Mouse (Mus musculus): ENCODE results near the gene Phactr3. TPM values are rescaled to one million over a fixed set of nuclear protein-coding genes. Genes with fewer than 3 reads are reported as not detected.

The Phactr3 gene
- polyA plus RNA-seq, 1 experiment from 2014 or later: 56.4 TPM

GRCm38 (mm10) chr2:178130536-178130935 is 11.8 kb downstream of the Phactr3 start:
- no peaks in the 10 kb centered on the region for H3K4me1 ChIP-seq (ENCODE audit: control insufficient read depth, insufficient read depth, low read length)
- no peak overlapping the region for H3K4me3 ChIP-seq (ENCODE audit: low read depth, low read length)
- no peaks in the 10 kb centered on the region for H3K27me3 ChIP-seq (replicated peaks; ENCODE audit: control insufficient read depth, insufficient read depth, low read length)
- DNase-seq (ENCODE audit: low spot score): no peak
- H3K36me3 ChIP-seq (ENCODE audit: control insufficient read depth, insufficient read depth, low read length): no peaks in the 10 kb centered on the region
- H3K9ac ChIP-seq (ENCODE audit: low read length): no peak overlapping the region
- WGBS: 87% methylated on average over 5 of the region's 5 CpGs
- H3K27ac ChIP-seq (ENCODE audit: low read depth, low read length): no peak overlapping the region
- no peak overlapping the region for H3K4me2 ChIP-seq (ENCODE audit: low read length)
- ATAC-seq: no peak
- no peaks in the 10 kb centered on the region for H3K9me3 ChIP-seq (replicated peaks; ENCODE audit: control insufficient read depth, low read length)

- no peak overlapping the region for H3K4me3 ChIP-seq (ENCODE audit: low read depth, low read length)
- 74% methylated on average over 5 of the region's 5 CpGs for WGBS
Observed at GRCm38 (mm10) chr2:178131011-178131410, 12.2 kb downstream of the Phactr3 start.

GRCm38 (mm10) chr2:178131606-178132365 is 13.0 kb downstream of the Phactr3 start:
- H3K36me3 ChIP-seq (ENCODE audit: control insufficient read depth, insufficient read depth, low read length): no peaks in the 10 kb centered on the region
- ATAC-seq (no peak), DNase-seq (ENCODE audit: low spot score) (no peak)
- H3K4me3 ChIP-seq (ENCODE audit: low read depth, low read length): no peak overlapping the region
- H3K9me3 ChIP-seq (replicated peaks; ENCODE audit: control insufficient read depth, low read length): no peaks in the 10 kb centered on the region
- no peaks in the 10 kb centered on the region for H3K27me3 ChIP-seq (replicated peaks; ENCODE audit: control insufficient read depth, insufficient read depth, low read length)
- no peak overlapping the region for H3K9ac ChIP-seq (ENCODE audit: low read length)
- no peaks in the 10 kb centered on the region for H3K4me1 ChIP-seq (ENCODE audit: control insufficient read depth, insufficient read depth, low read length)
- H3K27ac ChIP-seq (ENCODE audit: low read depth, low read length): no peak overlapping the region
- WGBS: 85% methylated on average over 5 of the region's 5 CpGs
- H3K4me2 ChIP-seq (ENCODE audit: low read length): no peak overlapping the region

More at GRCm38 (mm10) chr2:178131011-178131410, 12.2 kb downstream of the Phactr3 start:
- Histone ChIP-seq H3K27ac (ENCODE audit: low read depth, low read length) (no peak overlapping the region), H3K9ac (ENCODE audit: low read length) (no peak overlapping the region), H3K36me3 (ENCODE audit: control insufficient read depth, insufficient read depth, low read length) (no peaks in the 10 kb centered on the region), H3K4me2 (ENCODE audit: low read length) (no peak overlapping the region), H3K9me3 (replicated peaks; ENCODE audit: control insufficient read depth, low read length) (no peaks in the 10 kb centered on the region), H3K4me1 (ENCODE audit: control insufficient read depth, insufficient read depth, low read length) (no peaks in the 10 kb centered on the region), H3K27me3 (replicated peaks; ENCODE audit: control insufficient read depth, insufficient read depth, low read length) (no peaks in the 10 kb centered on the region)
- ATAC-seq: no peak
- DNase-seq (ENCODE audit: low spot score): no peak

- Histone ChIP-seq H3K9me3 (replicated peaks; ENCODE audit: control insufficient read depth, low read length) (no peaks in the 10 kb centered on the region), H3K9ac (ENCODE audit: low read length) (no peak overlapping the region), H3K4me1 (ENCODE audit: control insufficient read depth, insufficient read depth, low read length) (no peaks in the 10 kb centered on the region), H3K4me3 (ENCODE audit: low read depth, low read length) (no peak overlapping the region), H3K27ac (ENCODE audit: low read depth, low read length) (no peak overlapping the region), H3K4me2 (ENCODE audit: low read length) (no peak overlapping the region), H3K36me3 (ENCODE audit: control insufficient read depth, insufficient read depth, low read length) (no peaks in the 10 kb centered on the region), H3K27me3 (replicated peaks; ENCODE audit: control insufficient read depth, insufficient read depth, low read length) (no peaks in the 10 kb centered on the region)
- 42% methylated on average over 4 of the region's 4 CpGs for WGBS
- ATAC-seq (no peak), DNase-seq (ENCODE audit: low spot score) (no peak)
Observed at GRCm38 (mm10) chr2:178135713-178136112, 16.9 kb downstream of the Phactr3 start.

GRCm38 (mm10) chr2:178137518-178137917 is 18.7 kb downstream of the Phactr3 start:
- Histone ChIP-seq H3K36me3 (ENCODE audit: control insufficient read depth, insufficient read depth, low read length) (no peaks in the 10 kb centered on the region), H3K4me3 (ENCODE audit: low read depth, low read length) (no peak overlapping the region), H3K4me2 (ENCODE audit: low read length) (no peak overlapping the region), H3K4me1 (ENCODE audit: control insufficient read depth, insufficient read depth, low read length) (no peaks in the 10 kb centered on the region), H3K27me3 (replicated peaks; ENCODE audit: control insufficient read depth, insufficient read depth, low read length) (no peaks in the 10 kb centered on the region), H3K9me3 (replicated peaks; ENCODE audit: control insufficient read depth, low read length) (no peaks in the 10 kb centered on the region), H3K9ac (ENCODE audit: low read length) (no peak overlapping the region), H3K27ac (ENCODE audit: low read depth, low read length) (no peak overlapping the region)
- DNase-seq (ENCODE audit: low spot score) (peak; percentile 79), ATAC-seq (no peak)
- WGBS: 9% methylated on average over 3 of the region's 3 CpGs

- Histone ChIP-seq H3K9me3 (replicated peaks; ENCODE audit: control insufficient read depth, low read length) (no peaks in the 10 kb centered on the region), H3K4me1 (ENCODE audit: control insufficient read depth, insufficient read depth, low read length) (peaks cover 16% of the 10 kb centered on the region; the same call in 1 of the 2 replicates), H3K27ac (ENCODE audit: low read depth, low read length) (peak overlapping the region; percentile 71; the same call in 1 of the 2 replicates), H3K9ac (ENCODE audit: low read length) (peak overlapping the region; percentile 92; the same call in 1 of the 2 replicates), H3K4me3 (ENCODE audit: low read depth, low read length) (peak overlapping the region; percentile 65), H3K4me2 (ENCODE audit: low read length) (peak overlapping the region; percentile 84), H3K27me3 (replicated peaks; ENCODE audit: control insufficient read depth, insufficient read depth, low read length) (no peaks in the 10 kb centered on the region), H3K36me3 (ENCODE audit: control insufficient read depth, insufficient read depth, low read length) (no peaks in the 10 kb centered on the region)
- ATAC-seq: peak; percentile 78
- DNase-seq (ENCODE audit: low spot score): peak; percentile 94
- WGBS: under 1% methylated on average over 10 of the region's 10 CpGs
Observed at GRCm38 (mm10) chr2:178141489-178141922, 22.7 kb downstream of the Phactr3 start.

- peak overlapping the region; percentile 65 for H3K4me3 ChIP-seq (ENCODE audit: low read depth, low read length)
- H3K36me3 ChIP-seq (ENCODE audit: control insufficient read depth, insufficient read depth, low read length): no peaks in the 10 kb centered on the region
- 9% methylated on average over 40 of the region's 42 CpGs for WGBS
- H3K9me3 ChIP-seq (replicated peaks; ENCODE audit: control insufficient read depth, low read length): no peaks in the 10 kb centered on the region
- H3K4me2 ChIP-seq (ENCODE audit: low read length): peak overlapping the region; percentile 84
- ATAC-seq: peak; percentile 33
- peak overlapping the region; percentile 71 for H3K27ac ChIP-seq (ENCODE audit: low read depth, low read length)
- peaks cover 16% of the 10 kb centered on the region; the same call in 1 of the 2 replicates for H3K4me1 ChIP-seq (ENCODE audit: control insufficient read depth, insufficient read depth, low read length)
- peak overlapping the region; percentile 92 for H3K9ac ChIP-seq (ENCODE audit: low read length)
- H3K27me3 ChIP-seq (replicated peaks; ENCODE audit: control insufficient read depth, insufficient read depth, low read length): no peaks in the 10 kb centered on the region
- DNase-seq (ENCODE audit: low spot score): peak; percentile 37
Observed at GRCm38 (mm10) chr2:178142291-178143023, 23.7 kb downstream of the Phactr3 start.

- peak; percentile 9; the same call in 1 of the 2 replicates for ATAC-seq
- Histone ChIP-seq H3K36me3 (ENCODE audit: control insufficient read depth, insufficient read depth, low read length) (no peaks in the 10 kb centered on the region), H3K4me1 (ENCODE audit: control insufficient read depth, insufficient read depth, low read length) (peaks cover 16% of the 10 kb centered on the region; the same call in 1 of the 2 replicates), H3K4me2 (ENCODE audit: low read length) (peak overlapping the region; percentile 84), H3K9me3 (replicated peaks; ENCODE audit: control insufficient read depth, low read length) (no peaks in the 10 kb centered on the region), H3K4me3 (ENCODE audit: low read depth, low read length) (peak overlapping the region; percentile 65), H3K9ac (ENCODE audit: low read length) (peak overlapping the region; percentile 92), H3K27me3 (replicated peaks; ENCODE audit: control insufficient read depth, insufficient read depth, low read length) (no peaks in the 10 kb centered on the region), H3K27ac (ENCODE audit: low read depth, low read length) (peak overlapping the region; percentile 71)
- peak; percentile 69 for DNase-seq (ENCODE audit: low spot score)
- 30% methylated on average over 3 of the region's 3 CpGs for WGBS
Observed at GRCm38 (mm10) chr2:178143024-178143415, 24.2 kb downstream of the Phactr3 start.

Measured in forebrain, embryonic 14.5 days (tissue).